Mouse (Mus musculus) hindbrain, embryonic 15.5 days (tissue): ENCODE data around the gene Idh2. TPM values are rescaled to one million over a fixed set of nuclear protein-coding genes. Genes with fewer than 3 reads are reported as not detected.

ENCODE experiments used
- ATAC-seq: fragments of 200-750 bp; cut with Nextera tagmentation; 2 replicates; pipeline ENCODE4 v1.8.0; 2017; ENCODE audit warnings: low read depth, moderate number of reproducible peaks, moderate TSS enrichment; ENCODE audit not compliant: low FRiP score
- H3K27ac ChIP-seq: fragments of 300-500 bp; sonication (generic); replicated peaks from 2 replicates; pipeline ENCODE4 v1.5.1; 2015; ENCODE audit warnings: mild to moderate bottlenecking, inconsistent platforms
- H3K27me3 ChIP-seq: fragments of 300-500 bp; sonication (generic); 2 replicates; pipeline ENCODE4 v1.6.1; 2015; ENCODE audit warnings: control low read depth, inconsistent platforms
- H3K36me3 ChIP-seq: fragments of 300-500 bp; sonication (generic); 2 replicates; pipeline ENCODE4 v1.6.1; 2015; ENCODE audit warnings: control low read depth, inconsistent platforms
- H3K4me1 ChIP-seq: fragments of 300-500 bp; sonication (generic); replicated peaks from 2 replicates; pipeline ENCODE4 v1.6.1; 2015; ENCODE audit warnings: control low read depth, inconsistent platforms
- H3K4me2 ChIP-seq: fragments of 300-500 bp; sonication (generic); 2 replicates; pipeline ENCODE4 v1.6.1; 2015; ENCODE audit warnings: moderate library complexity, mild to moderate bottlenecking, inconsistent platforms
- H3K4me3 ChIP-seq: fragments of 300-500 bp; sonication (generic); 2 replicates; pipeline ENCODE4 v1.5.1; 2015; ENCODE audit warnings: mild to moderate bottlenecking, inconsistent platforms
- H3K9ac ChIP-seq: fragments of 300-500 bp; sonication (generic); 2 replicates; pipeline ENCODE4 v1.6.1; 2015; ENCODE audit warnings: inconsistent platforms
- H3K9me3 ChIP-seq: fragments of 300-500 bp; sonication (generic); 2 replicates; pipeline ENCODE4 v1.6.1; 2016; ENCODE audit warnings: control low read depth, inconsistent platforms
- WGBS: fragments of 180-500 bp; shearing (Covaris S2); methylation state at CpG from one replicate; pipeline ENCODE4 v1.1.7; 2015; 5-methylcytosine and 5-hydroxymethylcytosine counted together
- polyA plus RNA-seq: library from polyadenylated mRNA; unstranded; fragments of >200 nt; fragmentation: Nextera tagmentation; extraction: Ambion mirVana; gene quantifications from 2 replicates; pipeline ENCODE4 v1.2.1, GENCODE M21; 2015

Gene Idh2
- 215 and 225 TPM in 2 replicates for polyA plus RNA-seq

DNA sequence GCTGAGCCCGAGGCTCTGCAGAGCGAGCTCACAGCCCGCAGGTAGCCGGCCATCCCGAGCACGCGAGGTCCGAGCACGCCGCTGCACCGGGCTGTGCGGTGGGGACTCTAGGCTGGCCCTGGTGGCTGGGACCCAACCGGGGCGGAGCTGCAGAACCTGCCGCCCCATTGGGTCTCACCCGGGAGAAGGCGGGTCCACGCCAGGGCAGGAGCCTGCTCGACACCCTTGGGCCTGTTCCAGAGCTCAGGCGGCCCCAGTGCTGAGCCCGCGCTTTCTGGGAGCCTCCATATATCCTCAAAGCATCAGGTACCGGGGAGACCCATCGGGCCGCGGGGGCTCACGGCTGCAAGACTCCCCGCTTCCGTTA lies at the start of gene Idh2:
Gene Idh2 (minus strand): TSS at position 169 of the 367 bp plus-strand sequence.
- WGBS = 0% methylated on average over 29 of the region's 29 CpGs

DNA sequence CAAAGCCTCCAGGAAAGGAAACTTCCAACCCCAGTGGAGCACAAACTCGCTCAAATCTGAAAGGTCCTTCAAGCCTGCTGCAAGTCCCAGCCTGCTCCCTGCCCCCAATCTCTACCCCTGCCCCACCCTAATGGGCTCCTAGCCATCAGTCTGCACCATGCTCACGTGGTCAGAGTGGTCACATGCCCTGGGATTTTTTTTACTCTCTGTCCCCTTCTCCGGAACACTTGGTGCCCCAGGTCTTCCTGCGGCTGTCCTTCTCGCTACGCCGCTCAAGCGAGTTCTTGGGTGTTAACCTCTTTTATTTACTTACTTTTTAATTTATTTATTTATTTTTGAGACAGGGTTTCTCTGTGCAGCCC lies 45.7 kb upstream of the Idh2 start:
- Histone ChIP-seq H3K4me1 (no peaks in the 10 kb centered on the region), H3K4me2 (no peak overlapping the region), H3K27me3 (no peaks in the 10 kb centered on the region), H3K9me3 (no peaks in the 10 kb centered on the region), H3K27ac (no peak overlapping the region), H3K4me3 (no peak overlapping the region), H3K9ac (no peak overlapping the region), H3K36me3 (no peaks in the 10 kb centered on the region)
- ATAC-seq = no peak
- 75% methylated on average over 8 of the region's 8 CpGs for WGBS

More for the DNA sequence above, at the start of gene Idh2:
- Histone ChIP-seq H3K4me1 (peaks cover 46% of the 10 kb centered on the region), H3K4me3 (peak within 1 kb of the TSS; percentile 93), H3K9me3 (no peaks in the 10 kb centered on the region), H3K4me2 (peak within 1 kb of the TSS; percentile 61), H3K27ac (peak within 1 kb of the TSS; percentile 97), H3K9ac (peak within 1 kb of the TSS; percentile 96), H3K36me3 (no peaks in the 10 kb centered on the region), H3K27me3 (no peaks in the 10 kb centered on the region)
- ATAC-seq = peak; percentile 96

DNA sequence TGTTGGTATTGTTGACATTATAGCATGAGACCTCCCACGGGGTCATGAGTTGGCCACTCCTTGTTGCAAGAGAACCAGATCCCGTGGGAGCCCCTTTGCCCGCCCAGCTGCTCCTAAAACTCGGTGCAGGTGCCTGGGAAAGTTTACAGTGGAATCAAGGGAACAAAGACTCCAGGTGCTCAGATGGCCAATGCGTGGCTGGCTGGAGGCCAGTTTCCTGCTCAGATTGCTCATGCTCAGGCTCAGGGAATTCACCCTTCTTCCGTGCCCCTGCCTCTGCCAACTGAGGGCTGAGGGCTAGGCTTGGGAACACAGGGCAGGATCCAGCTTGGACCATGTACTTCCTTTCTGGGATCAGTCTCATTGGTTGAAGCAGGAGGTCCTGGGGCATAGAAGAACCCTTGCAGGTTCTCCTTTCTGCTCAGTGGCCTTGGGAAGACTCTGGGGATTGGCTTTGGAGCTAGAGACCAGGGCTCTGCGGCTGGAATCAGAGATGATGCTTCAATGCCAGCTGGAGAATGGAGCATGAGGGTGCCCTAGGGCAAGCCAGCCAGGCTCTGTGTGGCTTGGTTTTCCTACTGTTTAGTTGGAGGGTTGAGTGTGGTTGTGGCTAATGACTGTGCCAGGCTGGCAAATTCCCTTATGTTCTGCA lies 45.2 kb upstream of the Idh2 start:
- WGBS = 71% methylated on average over 7 of the region's 7 CpGs
- Histone ChIP-seq H3K27me3 (no peaks in the 10 kb centered on the region), H3K4me3 (no peak overlapping the region), H3K27ac (no peak overlapping the region), H3K4me2 (no peak overlapping the region), H3K36me3 (no peaks in the 10 kb centered on the region), H3K9ac (no peak overlapping the region), H3K9me3 (no peaks in the 10 kb centered on the region), H3K4me1 (no peaks in the 10 kb centered on the region)
- peak; percentile 42; the same call in 1 of the 2 replicates for ATAC-seq

DNA sequence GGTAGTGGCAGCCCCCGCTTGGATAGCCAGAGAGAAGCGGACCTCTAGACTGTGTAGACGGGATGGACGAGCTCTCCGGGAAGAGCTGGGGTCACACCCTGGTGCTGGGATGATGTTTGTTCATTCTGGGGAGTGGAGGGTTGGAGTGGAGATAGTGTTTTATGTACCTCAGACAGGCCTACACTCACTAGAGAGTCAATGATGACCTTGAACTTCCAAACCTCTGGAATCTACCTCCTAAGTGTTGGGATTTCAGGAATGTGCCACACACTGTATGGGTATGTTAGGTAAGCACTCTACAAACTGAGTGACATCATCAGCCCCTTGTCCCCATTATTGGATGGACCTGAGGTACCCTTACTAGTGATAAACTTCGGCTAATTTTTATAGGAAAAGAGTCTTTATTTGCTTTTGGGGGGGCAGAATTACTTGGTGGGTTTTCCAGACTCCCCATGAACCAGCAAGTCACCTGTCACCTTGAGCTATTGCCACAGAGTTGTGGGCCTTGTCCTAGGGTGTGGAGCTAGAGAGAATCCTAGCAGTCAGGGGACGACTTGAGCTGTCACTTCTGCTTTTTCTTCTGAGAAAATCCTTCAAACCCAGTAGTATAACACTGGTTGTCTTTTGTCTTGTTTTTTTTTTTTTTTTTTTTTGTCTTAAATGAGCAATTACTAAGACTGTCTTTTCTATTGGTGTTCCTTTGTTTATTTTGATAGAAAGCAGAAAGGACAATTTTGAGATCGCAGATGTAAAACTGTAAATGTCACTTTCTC lies 43.5 kb upstream of the Idh2 start:
- Histone ChIP-seq H3K36me3 (no peaks in the 10 kb centered on the region), H3K4me3 (no peak overlapping the region), H3K9ac (no peak overlapping the region), H3K27ac (no peak overlapping the region), H3K27me3 (no peaks in the 10 kb centered on the region), H3K4me1 (no peaks in the 10 kb centered on the region), H3K4me2 (no peak overlapping the region), H3K9me3 (no peaks in the 10 kb centered on the region)
- no peak for ATAC-seq
- WGBS = 91% methylated on average over 8 of the region's 8 CpGs

DNA sequence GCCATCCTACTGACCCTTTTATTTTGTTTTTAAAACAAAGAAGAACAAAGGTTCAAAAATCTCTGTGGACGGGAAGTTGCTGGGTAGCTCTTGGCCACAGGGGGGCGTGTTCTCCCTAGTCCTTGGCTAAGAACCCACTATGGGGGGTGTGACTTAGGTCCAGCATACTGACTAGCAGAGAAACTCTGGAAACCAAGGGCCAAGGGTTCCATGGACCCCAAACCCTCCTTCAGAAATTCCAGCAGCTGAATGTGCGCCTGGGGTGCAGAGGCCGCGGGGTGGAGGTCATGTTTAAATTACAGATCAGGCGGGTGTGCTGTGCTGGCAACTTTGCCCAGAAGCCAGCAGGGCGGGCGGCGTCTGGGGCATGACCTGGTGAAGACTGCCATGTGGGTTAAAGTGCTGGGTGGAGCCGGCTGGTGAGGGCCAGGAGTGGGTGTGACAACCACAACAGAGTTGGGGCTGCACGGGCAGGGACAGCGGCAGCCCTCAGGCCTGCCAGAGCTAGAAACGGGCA lies 41.6 kb upstream of the Idh2 start:
- Histone ChIP-seq H3K36me3 (no peaks in the 10 kb centered on the region), H3K4me3 (no peak overlapping the region), H3K4me2 (no peak overlapping the region), H3K27me3 (no peaks in the 10 kb centered on the region), H3K9me3 (no peaks in the 10 kb centered on the region), H3K9ac (no peak overlapping the region), H3K4me1 (no peaks in the 10 kb centered on the region), H3K27ac (no peak overlapping the region)
- WGBS = 50% methylated on average over 13 of the region's 13 CpGs
- no peak for ATAC-seq

DNA sequence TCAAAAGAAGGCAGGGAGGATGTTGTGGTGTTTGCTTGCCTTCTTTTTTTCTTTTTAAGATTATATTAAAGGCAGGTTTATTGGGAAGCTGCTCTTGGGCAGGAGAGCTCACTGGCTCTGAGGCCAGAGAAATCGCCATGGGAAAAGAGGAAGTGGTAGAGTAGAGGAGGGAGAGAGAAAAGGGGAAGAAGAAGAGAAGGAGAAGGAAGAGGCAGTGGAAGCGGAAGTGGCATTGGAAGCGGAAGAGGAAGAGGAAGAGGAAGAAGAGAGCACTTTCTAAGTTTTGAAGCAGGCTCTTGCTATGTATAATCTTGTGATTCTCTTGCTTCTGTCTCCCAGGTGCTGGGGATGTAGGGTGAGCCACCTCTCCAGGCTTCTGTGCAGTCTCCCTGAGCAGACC lies 39.5 kb upstream of the Idh2 start:
- no peaks in the 10 kb centered on the region for H3K36me3 ChIP-seq
- H3K4me3 ChIP-seq = no peak overlapping the region
- no peaks in the 10 kb centered on the region for H3K9me3 ChIP-seq
- H3K9ac ChIP-seq = no peak overlapping the region
- 77% methylated on average over 3 of the region's 3 CpGs for WGBS
- H3K27me3 ChIP-seq = no peaks in the 10 kb centered on the region
- ATAC-seq = no peak
- no peak overlapping the region for H3K27ac ChIP-seq
- H3K4me1 ChIP-seq = no peaks in the 10 kb centered on the region
- no peak overlapping the region for H3K4me2 ChIP-seq

DNA sequence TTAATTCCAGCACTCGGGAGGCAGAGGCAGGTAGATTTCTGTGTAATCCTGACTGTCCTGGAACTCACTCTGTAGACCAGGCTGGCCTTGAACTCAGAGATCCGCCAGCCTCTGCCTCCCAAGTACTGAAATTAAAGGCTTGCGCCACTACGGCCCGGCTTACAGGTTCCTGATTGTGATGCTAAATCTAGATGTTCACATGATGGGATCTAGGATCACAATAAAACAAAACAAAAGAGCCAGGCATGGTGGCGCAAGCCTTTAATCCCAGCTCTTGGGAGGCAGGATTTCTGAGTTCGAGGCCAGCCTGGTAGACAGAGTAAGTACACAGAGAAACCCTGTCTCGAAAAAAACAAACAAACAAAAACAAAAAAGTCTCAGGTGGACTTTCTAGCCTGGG lies 37.6 kb upstream of the Idh2 start:
- Histone ChIP-seq H3K4me3 (no peak overlapping the region), H3K9me3 (no peaks in the 10 kb centered on the region), H3K27me3 (no peaks in the 10 kb centered on the region), H3K4me1 (no peaks in the 10 kb centered on the region), H3K4me2 (no peak overlapping the region), H3K27ac (no peak overlapping the region), H3K36me3 (no peaks in the 10 kb centered on the region), H3K9ac (no peak overlapping the region)
- 94% methylated on average over 8 of the region's 8 CpGs for WGBS
- no peak for ATAC-seq

DNA sequence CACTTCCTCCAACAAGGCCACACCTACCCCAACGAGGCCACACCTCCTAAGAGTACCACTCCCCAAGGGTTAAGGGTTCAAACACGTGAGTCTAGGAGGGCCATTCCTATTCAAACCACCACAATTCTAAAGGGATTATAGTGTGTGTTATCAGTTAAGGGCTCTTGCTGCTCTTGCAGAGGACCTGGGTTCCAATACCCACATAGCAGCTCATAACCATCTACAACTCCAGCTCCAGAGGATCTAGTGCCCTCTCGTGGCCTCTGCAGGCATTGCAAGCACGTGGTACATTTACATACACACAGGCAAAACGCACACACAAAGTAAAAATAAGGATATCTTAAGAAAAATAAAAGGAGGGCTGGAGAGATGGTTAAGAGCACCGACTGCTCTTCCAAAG lies 37.0 kb upstream of the Idh2 start:
- 65% methylated on average over 6 of the region's 6 CpGs for WGBS
- ATAC-seq = no peak
- no peak overlapping the region for H3K27ac ChIP-seq
- no peaks in the 10 kb centered on the region for H3K9me3 ChIP-seq
- H3K4me3 ChIP-seq = no peak overlapping the region
- H3K9ac ChIP-seq = no peak overlapping the region
- H3K27me3 ChIP-seq = no peaks in the 10 kb centered on the region
- no peaks in the 10 kb centered on the region for H3K4me1 ChIP-seq
- no peak overlapping the region for H3K4me2 ChIP-seq
- no peaks in the 10 kb centered on the region for H3K36me3 ChIP-seq

DNA sequence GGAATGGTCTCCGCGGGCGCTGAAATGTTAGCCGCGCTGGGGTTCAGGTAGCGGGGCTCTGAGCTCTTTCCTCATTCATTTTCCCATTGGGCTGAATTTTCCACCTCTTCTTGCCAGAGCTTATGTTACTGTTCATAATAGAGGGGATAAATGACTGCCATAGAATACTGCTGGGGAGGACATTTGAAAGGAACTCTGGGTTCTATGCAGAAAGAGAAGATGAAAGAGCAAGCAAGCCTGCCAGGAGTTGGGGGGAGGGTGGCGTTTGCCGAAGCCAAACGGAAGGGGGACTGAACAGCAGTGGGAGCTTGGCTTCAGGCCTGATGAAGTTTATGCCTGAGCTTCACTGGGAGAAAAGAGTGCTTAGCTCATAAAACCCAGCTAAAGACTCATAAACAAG lies 34.2 kb upstream of the Idh2 start:
- Histone ChIP-seq H3K4me1 (no peaks in the 10 kb centered on the region), H3K27me3 (no peaks in the 10 kb centered on the region), H3K9me3 (no peaks in the 10 kb centered on the region), H3K36me3 (no peaks in the 10 kb centered on the region), H3K4me2 (no peak overlapping the region), H3K4me3 (no peak overlapping the region), H3K9ac (no peak overlapping the region), H3K27ac (peak overlapping the region; percentile 40)
- 48% methylated on average over 9 of the region's 9 CpGs for WGBS
- ATAC-seq = peak; percentile 75; the same call in 1 of the 2 replicates

DNA sequence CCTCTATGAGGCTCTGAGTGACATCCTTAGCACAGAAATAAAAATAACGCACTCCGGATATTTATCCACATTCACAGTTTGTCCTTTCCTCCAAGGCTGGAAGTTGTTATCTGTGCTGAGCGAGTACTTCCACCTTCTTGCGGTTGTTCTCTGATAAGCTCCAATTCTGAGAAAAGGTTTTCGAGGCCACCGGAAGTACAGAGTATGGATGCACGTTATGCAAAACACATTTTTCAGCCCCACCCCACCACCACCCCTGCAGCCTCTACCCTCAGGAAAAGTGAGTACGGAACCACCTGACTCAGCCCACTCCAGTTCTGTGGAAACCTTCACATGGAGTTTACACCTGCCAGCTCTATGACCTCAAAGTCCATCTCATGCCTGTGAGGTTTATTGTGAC lies 30.9 kb upstream of the Idh2 start:
- Histone ChIP-seq H3K9ac (no peak overlapping the region), H3K4me2 (no peak overlapping the region), H3K27me3 (no peaks in the 10 kb centered on the region), H3K4me3 (no peak overlapping the region), H3K27ac (no peak overlapping the region), H3K4me1 (peaks cover 11% of the 10 kb centered on the region), H3K36me3 (no peaks in the 10 kb centered on the region), H3K9me3 (no peaks in the 10 kb centered on the region)
- ATAC-seq = no peak
- WGBS = 94% methylated on average over 8 of the region's 8 CpGs

DNA sequence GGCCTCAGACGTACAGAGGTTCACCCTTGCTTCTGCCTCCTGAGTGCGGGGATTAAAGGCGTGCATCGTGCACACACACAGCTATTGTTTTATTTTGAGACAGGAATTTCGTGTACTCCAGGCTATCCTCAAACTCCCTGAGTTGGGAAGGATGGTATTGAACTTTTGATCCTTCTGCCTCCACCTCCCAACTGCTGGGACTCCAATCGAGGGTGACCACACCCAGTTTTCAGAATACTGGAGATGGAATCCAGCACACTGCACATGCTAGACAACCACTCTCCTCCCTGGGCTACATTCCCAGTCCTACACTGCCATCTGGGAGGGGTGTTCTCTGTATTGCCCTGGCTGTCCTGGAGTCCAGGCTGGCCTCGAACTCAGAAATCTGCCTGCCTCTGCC lies 29.5 kb upstream of the Idh2 start:
- Histone ChIP-seq H3K27me3 (no peaks in the 10 kb centered on the region), H3K4me1 (peaks cover 13% of the 10 kb centered on the region), H3K4me2 (no peak overlapping the region), H3K36me3 (no peaks in the 10 kb centered on the region), H3K9me3 (no peaks in the 10 kb centered on the region), H3K4me3 (no peak overlapping the region), H3K9ac (no peak overlapping the region), H3K27ac (no peak overlapping the region)
- ATAC-seq = no peak
- WGBS = 90% methylated on average over 7 of the region's 7 CpGs

DNA sequence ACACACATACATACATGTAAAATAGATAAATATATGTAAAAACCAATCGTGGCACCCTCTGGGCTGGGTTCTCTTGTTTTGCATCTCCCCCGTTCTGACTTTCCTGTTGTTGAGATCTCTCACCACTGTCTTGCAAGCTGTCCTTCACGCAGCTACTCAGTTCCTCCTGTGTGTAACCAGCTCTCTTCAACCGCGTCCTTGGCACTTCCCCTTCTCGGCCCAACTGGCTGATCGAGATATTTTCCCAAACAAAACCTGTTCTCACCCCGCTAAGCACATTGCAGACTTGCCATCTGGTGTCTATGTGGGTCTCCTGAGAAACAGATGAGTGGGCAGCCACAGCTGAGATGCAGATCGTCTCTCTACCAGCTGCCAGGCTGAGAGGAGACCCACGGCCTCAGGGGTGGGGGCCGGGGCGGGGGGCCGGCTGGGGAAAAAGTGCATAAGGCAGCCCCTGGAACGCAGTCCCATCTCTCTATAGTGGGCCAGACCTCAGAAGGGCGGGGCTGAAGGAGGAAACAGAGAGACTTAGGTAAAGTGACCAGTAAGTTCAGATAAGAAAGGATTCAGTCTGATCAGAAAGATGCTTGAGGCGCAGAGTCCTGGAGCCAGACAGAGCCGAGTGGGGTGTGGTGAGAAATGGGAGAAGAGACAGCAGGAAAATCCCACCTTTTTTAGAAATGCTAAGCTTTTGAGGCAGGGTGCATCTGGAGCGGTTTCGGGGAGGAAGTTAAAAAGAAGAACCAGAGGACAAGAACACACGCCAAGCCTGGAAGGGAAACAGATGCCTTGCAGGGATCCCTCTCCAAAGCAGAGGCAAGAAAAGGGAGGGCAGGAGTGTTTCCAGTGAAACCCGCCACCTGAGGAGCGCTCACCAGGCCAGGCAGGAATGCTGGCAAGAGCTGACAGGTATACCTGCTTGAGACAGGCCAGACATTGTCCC lies 28.4 kb upstream of the Idh2 start:
- Histone ChIP-seq H3K4me2 (peak overlapping the region; percentile 26), H3K27me3 (no peaks in the 10 kb centered on the region), H3K9me3 (no peaks in the 10 kb centered on the region), H3K4me3 (no peak overlapping the region), H3K4me1 (peaks cover 13% of the 10 kb centered on the region), H3K36me3 (no peaks in the 10 kb centered on the region), H3K27ac (peak overlapping the region; percentile 46), H3K9ac (no peak overlapping the region)
- 30% methylated on average over 22 of the region's 22 CpGs for whole genome bisulfite sequencing
- ATAC-seq = peak; percentile 49; the same call in 1 of the 2 replicates
